Mouse (Mus musculus): ENCODE data around the gene Accs.
A peak's percentile ranks its signal among the peaks of the same experiment; 100 is the strongest.

Gene Accs

DNA sequence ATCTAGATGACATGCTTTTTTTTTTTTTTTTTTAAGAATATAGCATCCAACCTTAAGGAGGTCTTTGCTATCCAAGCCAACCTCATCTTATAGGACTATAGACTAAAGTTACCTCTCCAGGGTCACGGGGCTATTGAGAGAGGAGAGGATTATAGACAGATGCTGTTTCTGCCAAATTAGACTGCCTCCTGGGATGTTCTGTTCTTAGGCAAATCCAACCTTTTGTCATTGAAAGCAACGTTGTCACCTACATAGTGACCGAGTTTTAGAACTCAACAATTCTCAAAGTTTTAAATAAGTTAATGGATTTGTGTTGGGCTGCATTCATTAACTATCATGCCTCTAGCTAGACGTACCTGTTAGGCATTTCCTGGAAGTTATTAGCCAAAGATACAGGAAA is 13.5 kb upstream of the Accs start:
- no peak for DNase-seq (ENCODE audit: extremely low spot score, low read depth, low spot score)

GRCm38 (mm10) chr2:93858845-93859244 is 9.1 kb upstream of the Accs start:
- DNase-seq (ENCODE audit: extremely low spot score, low read depth, low spot score) = no peak

- peak; percentile 47 for DNase-seq (ENCODE audit: extremely low spot score, low read depth, low spot score)
Measured at GRCm38 (mm10) chr2:93851303-93851702, 1.6 kb upstream of the Accs start.

DNA sequence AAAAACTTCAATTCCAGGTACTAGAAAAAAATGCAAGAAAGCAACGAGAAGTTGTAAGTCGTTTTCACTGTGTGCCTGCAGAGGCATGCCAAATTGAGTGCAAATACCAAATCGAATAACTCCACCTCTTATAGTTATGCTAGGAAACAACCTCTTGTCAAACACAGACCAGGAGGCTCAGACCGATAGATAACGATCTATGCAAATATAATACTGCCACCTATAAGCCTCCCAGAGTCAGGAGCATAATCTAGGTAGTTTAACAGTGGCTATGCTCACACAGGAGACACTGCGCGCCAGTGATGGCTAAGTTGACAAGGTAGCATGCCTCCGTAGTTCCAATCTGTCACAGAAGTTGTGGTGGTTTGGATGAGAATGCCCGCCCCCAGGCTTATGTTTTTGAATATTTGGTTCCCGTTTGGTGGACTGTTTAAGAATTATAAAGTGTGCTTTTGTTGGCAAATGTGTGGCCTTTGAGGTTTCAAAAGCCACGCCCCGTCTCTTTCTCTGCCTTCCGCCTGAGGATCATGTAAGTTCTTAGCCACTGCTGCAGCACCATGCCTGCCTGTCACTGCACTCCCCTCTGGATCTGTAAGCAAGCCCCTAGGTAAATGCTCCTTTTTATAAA is 688 bp upstream of the Accs start:
- no peak for DNase-seq (ENCODE audit: extremely low spot score, low read depth, low spot score)

GRCm38 (mm10) chr2:93841349-93841748 is 8.4 kb downstream of the Accs start:
- no peak for DNase-seq (ENCODE audit: extremely low spot score, low read depth, low spot score)

DNA sequence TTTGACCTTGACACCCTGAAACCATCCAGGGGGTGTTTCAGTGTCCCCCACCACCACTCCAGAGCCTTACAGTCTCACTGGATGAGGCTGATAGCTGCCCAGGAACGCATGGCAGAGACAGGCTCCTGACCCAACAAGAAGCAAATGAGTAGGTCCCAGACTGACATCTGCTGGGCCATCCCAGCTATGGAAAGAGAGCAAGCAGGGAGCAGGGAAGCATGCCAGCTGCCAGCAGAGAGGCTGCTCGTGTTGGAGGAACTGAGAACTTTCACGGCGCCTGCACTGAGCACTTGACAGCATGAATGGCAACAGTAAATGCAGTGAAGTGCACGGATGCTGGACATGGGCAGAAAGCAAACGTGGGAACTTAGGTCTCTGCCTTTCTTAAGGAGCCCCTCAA is 9.6 kb downstream of the Accs start:
- no peak for DNase-seq (ENCODE audit: extremely low spot score, low read depth, low spot score)

DNA sequence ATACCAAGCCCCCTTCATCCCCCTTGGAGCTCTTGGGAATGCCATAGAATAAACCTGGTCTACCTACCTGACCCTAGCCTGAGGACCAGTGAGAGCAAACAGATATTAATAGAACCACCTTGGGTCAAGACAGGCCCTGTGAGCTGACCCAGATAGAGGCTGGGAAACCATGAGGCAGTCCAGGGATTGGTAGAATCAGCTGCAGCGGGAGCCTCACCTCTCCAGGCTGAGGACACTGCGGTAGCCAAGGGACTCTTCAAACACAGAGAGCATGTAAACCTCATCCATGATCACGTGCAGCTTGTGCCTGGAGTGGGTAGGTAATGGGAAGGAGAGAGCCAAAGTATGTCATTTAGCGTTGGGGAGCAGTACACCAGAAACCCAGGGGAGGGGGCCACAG is 10.8 kb downstream of the Accs start:
- DNase-seq (ENCODE audit: extremely low spot score, low read depth, low spot score) = no peak

GRCm38 (mm10) chr2:93836232-93836785 is 13.4 kb downstream of the Accs start:
- DNase-seq (ENCODE audit: extremely low spot score, low read depth, low spot score) = no peak

DNA sequence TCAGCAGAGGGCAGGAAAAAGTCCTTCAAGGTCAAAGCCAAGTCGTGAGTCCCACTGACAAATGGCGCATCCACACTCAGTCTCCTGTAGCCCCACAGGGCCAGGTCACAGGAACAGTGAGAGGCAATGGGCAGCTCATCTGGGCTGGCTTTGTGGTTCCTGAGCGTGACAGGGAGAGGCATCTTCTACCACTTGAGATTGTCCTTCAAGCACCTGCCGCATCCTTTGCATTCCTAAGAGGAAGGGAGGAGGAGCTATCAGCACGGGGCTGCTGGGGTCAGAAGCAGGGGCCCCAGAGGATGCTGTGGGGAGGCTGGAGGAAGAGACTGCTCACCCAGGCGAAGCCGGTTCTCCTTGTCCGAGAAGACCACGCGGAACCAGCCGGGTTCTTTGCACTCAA is 14.1 kb downstream of the Accs start:
- DNase-seq (ENCODE audit: extremely low spot score, low read depth, low spot score) = no peak

GRCm38 (mm10) chr2:93823519-93823918 is 26.2 kb downstream of the Accs start:
- peak; percentile 97 for DNase-seq (ENCODE audit: extremely low spot score, low read depth, low spot score)

DNA sequence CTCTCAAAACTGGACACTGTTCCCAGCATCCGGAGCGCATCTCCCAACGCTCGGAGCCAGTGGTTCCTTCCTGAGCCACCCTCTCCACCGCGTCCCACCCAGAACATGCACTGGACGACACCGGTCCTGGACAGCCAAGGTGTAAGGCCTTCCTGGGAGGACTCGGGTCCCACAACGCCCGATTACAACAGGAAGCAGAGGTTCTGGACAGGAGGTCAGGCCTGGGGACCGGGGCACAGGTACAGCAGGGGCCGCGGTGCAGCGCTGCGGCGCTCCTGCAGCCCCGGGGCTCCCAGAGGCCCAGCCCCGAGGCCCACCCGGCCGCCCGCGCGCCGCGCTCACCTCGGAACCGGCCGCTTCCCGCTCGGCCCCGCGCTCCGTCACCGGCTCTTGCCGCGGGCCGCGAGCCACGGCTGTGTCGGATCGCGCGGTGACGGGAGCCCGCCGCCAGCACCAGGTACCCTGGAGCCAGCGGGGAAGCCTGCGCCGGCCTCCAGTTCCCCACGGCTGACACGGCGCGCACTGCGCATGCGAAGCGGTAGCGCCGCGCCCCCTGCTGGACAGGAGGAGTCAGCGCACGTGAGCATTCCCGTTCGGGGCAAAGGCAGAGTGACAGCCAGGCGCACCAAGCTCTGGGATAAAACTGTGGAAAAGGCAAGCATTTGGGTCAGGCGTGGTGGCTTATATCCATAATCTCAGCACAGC is 27.5 kb downstream of the Accs start, which contains the start of gene Ext2:
Gene Ext2, minus strand, starts transcription at position 524 of the 705 bp plus-strand sequence.
- peak; percentile 62 for DNase-seq (ENCODE audit: extremely low spot score, low read depth, low spot score)

DNA sequence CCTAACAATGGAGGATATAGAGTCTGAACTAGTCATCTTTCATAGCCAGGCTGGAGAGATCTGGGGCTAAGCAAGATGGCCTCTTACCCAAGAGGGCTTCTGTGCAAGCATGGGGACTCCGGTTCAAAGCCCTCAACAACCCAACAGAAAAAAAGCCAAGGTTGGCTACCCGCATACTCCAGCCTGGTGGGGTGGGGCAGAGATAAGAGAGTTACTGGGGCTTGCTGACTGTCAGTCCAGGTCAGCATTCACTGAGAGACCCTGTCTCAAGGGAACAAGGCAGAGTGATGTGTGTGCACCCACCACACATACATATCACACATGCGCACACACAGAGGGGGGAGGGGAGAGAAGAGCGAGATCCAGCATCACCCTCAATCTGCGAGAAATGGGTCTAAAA is 32.0 kb downstream of the Accs start:
- DNase-seq (ENCODE audit: extremely low spot score, low read depth, low spot score) = no peak

GRCm38 (mm10) chr2:93813343-93813742 is 36.4 kb downstream of the Accs start:
- no peak for DNase-seq (ENCODE audit: extremely low spot score, low read depth, low spot score)

DNA sequence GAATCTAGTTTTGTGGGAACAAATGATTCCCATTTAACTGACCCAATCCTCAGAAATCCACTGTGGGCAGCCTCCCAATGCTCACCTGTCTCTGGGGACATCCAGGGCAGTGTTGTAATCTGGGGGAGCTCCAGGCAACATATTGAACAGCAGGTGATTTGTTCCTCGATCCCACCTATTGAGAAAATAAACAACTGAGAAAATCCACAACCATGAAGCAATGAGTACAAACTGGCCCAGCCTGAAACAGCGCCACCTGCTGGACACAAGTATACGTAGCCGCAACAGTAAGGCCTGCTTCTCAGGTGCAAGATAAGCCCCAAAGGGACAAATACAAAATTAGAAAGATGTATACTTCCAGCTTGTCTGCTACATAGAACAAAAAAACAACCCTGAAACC is 37.9 kb downstream of the Accs start:
- DNase-seq (ENCODE audit: extremely low spot score, low read depth, low spot score) = no peak

- no peak for DNase-seq (ENCODE audit: extremely low spot score, low read depth, low spot score)
Measured at GRCm38 (mm10) chr2:93809931-93810330, 39.8 kb downstream of the Accs start.

- no peak for DNase-seq (ENCODE audit: extremely low spot score, low read depth, low spot score)
Measured at GRCm38 (mm10) chr2:93808071-93808470, 41.7 kb downstream of the Accs start.

DNA sequence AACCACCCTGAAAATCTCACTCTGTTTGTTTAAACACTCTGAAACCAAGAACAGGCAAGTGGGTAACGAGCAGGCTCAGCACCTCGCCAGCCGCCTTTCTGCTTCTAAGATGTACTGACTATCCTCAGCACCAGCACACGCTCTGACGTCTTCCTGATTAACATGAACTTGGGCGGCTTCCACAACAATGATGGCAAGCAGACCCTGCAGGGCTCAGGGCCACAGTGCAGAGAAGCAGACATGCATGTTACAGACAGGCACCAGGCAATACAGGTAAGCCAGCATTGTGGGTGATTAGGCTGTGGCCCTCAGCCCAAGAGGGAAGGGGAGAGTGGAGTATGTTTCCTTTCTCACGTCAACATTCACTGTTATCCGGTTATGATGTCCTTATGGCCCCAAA is 42.3 kb downstream of the Accs start:
- DNase-seq (ENCODE audit: extremely low spot score, low read depth, low spot score) = no peak

- no peak for DNase-seq (ENCODE audit: extremely low spot score, low read depth, low spot score)
Measured at GRCm38 (mm10) chr2:93806487-93807201, 43.1 kb downstream of the Accs start.

DNA sequence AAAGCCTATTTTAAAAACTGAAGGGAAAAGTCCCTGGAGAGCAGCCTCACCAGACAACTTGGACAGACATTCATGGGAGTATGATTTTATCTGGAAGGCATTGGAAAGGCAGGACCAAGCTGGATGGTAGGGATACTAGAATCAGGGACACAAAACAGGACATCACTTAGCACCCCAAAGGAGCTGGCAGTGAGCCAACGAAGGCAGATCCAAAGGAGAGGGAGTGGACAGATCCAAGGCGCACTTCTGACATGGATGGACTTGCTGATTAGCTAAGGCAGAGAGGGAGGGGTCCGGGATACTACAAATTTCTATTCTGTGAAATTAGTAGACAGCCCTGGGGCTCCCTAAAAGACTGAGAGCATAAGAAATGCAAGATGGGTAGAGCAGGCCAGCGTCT is 44.2 kb downstream of the Accs start:
- no peak for DNase-seq (ENCODE audit: extremely low spot score, low read depth, low spot score)

- no peak for DNase-seq (ENCODE audit: extremely low spot score, low read depth, low spot score)
Measured at GRCm38 (mm10) chr2:93805066-93805465, 44.7 kb downstream of the Accs start.

GRCm38 (mm10) chr2:93802947-93803346 is 46.8 kb downstream of the Accs start:
- no peak for DNase-seq (ENCODE audit: extremely low spot score, low read depth, low spot score)

GRCm38 (mm10) chr2:93801097-93801496 is 48.6 kb downstream of the Accs start:
- DNase-seq (ENCODE audit: extremely low spot score, low read depth, low spot score) = no peak
